Mouse (Mus musculus): Measurements from ENCODE around the gene Eefsec.

GRCm38 (mm10) chr6:88447454-88447853 lies 1.1 kb upstream of the Eefsec start:
- TF ChIP-seq EP300 (IDR thresholded peaks at IDR 0.05; ENCODE audit: low read depth in 1 of 2, low read length in 2 of 2) (no peak), HCFC1 (IDR thresholded peaks at IDR 0.05; ENCODE audit: low read depth, low read length) (no peak), ZKSCAN1 (IDR thresholded peaks at IDR 0.05; ENCODE audit: low read depth, low read length) (no peak), MAZ (IDR thresholded peaks at IDR 0.05; ENCODE audit: low read depth, low read length) (no peak), RCOR1 (IDR thresholded peaks at IDR 0.05; ENCODE audit: low read depth, low read length) (no peak), TCF12 (IDR thresholded peaks at IDR 0.05; ENCODE audit: low read depth, low read length) (no peak), CTCF (IDR thresholded peaks at IDR 0.05 in 2 of 3, conservative IDR thresholded peaks at IDR 0.05 in 1 of 3; ENCODE audit: control insufficient read depth in 1 of 3, insufficient read depth in 1 of 3, low read depth in 2 of 3, low read length in 3 of 3, poor library complexity in 1 of 3, severe bottlenecking in 1 of 3) (no peak), POLR2AphosphoS2 (IDR thresholded peaks at IDR 0.05; ENCODE audit: low read length) (no peak)
